Mouse (Mus musculus): ENCODE measurements at regions not wholly inside any gene's neighbourhood (a gene's known extent, or its start where the extent isn't known, plus 50 kb on each side); places are given as distances from the start of the nearest gene placed in this dataset.

GRCm38 (mm10) chr14:58620186-58620585 is 522.5 kb downstream of the 1700129C05Rik start:
- no peak for TF ChIP-seq CTCF (IDR thresholded peaks at IDR 0.05; ENCODE audit: extremely low read depth, insufficient read depth, insufficient read length, insufficient replicate concordance)
- no peak for TF ChIP-seq POLR2A (IDR thresholded peaks at IDR 0.05; ENCODE audit: low read depth, low read length)

Data from spleen, adult 2 months (tissue).